Mouse (Mus musculus): ENCODE measurements around the gene Vmp1. TPM values are rescaled to one million over a fixed set of nuclear protein-coding genes. Genes with fewer than 3 reads are reported as not detected.

The Vmp1 gene
- total RNA-seq, 2 experiments from 2014 or later, result 144 to 167 TPM

GRCm38 (mm10) chr11:86668169-86668568, 15.5 kb downstream of the Vmp1 start:
- no peak overlapping the region for H3K27ac ChIP-seq
- no peak for TF ChIP-seq CTCF (IDR thresholded peaks at IDR 0.05)
- DNase-seq (ENCODE audit: extremely low spot score in 1 of 2, low spot score in 2 of 2), result no peak
- intact Hi-C loops (cut with DNase I), result no loop called here
- no peak overlapping the region for H3K4me3 ChIP-seq

GRCm38 (mm10) chr11:86667553-86667952, 16.1 kb downstream of the Vmp1 start:
- no peak for DNase-seq (ENCODE audit: extremely low spot score in 1 of 2, low spot score in 2 of 2)
- no peak for TF ChIP-seq CTCF (IDR thresholded peaks at IDR 0.05)
- intact Hi-C loops (cut with DNase I), result no loop called here
- no peak overlapping the region for H3K4me3 ChIP-seq
- no peak overlapping the region for H3K27ac ChIP-seq

GRCm38 (mm10) chr11:86664406-86664805, 19.2 kb downstream of the Vmp1 start:
- DNase-seq (ENCODE audit: extremely low spot score in 1 of 2, low spot score in 2 of 2), result no peak
- H3K4me3 ChIP-seq, result no peak overlapping the region
- TF ChIP-seq CTCF (IDR thresholded peaks at IDR 0.05), result no peak
- peak overlapping the region; percentile 29; the same call in 1 of the 2 replicates for H3K27ac ChIP-seq
- intact Hi-C loops (cut with DNase I), result no loop called here

- TF ChIP-seq CTCF (IDR thresholded peaks at IDR 0.05), result no peak
- Histone ChIP-seq H3K27ac (peak overlapping the region; percentile 29; the same call in 1 of the 2 replicates), H3K4me3 (no peak overlapping the region)
- DNase-seq (ENCODE audit: extremely low spot score in 1 of 2, low spot score in 2 of 2), result no peak
- intact Hi-C loops (cut with DNase I), result no loop called here
Observed at GRCm38 (mm10) chr11:86663977-86664376, 19.7 kb downstream of the Vmp1 start.

GRCm38 (mm10) chr11:86662986-86663895, 20.4 kb downstream of the Vmp1 start:
- H3K27ac ChIP-seq, result peak overlapping the region; percentile 36; the same call in 1 of the 2 replicates

GRCm38 (mm10) chr11:86657863-86658262, 25.8 kb downstream of the Vmp1 start:
- no peak overlapping the region for H3K4me3 ChIP-seq
- DNase-seq (ENCODE audit: extremely low spot score in 1 of 2, low spot score in 2 of 2), result no peak
- TF ChIP-seq CTCF (IDR thresholded peaks at IDR 0.05), result no peak
- H3K27ac ChIP-seq, result no peak overlapping the region
- intact Hi-C loops (cut with DNase I), result no loop called here

More at GRCm38 (mm10) chr11:86662986-86663895, 20.4 kb downstream of the Vmp1 start:
- no peak for DNase-seq (ENCODE audit: extremely low spot score in 1 of 2, low spot score in 2 of 2)
- no peak for TF ChIP-seq CTCF (IDR thresholded peaks at IDR 0.05)
- intact Hi-C loops (cut with DNase I), result no loop called here
- no peak overlapping the region for H3K4me3 ChIP-seq

GRCm38 (mm10) chr11:86656849-86657567, 26.6 kb downstream of the Vmp1 start:
- no peak for TF ChIP-seq CTCF (IDR thresholded peaks at IDR 0.05)
- Histone ChIP-seq H3K27ac (no peak overlapping the region), H3K4me3 (no peak overlapping the region)
- intact Hi-C loops (cut with DNase I), result loop anchor here (1.0 kb wide), 1 partner anchor 89 kb away; no protein-coding TSS in a partner anchor
- no peak for DNase-seq (ENCODE audit: extremely low spot score in 1 of 2, low spot score in 2 of 2)

- Histone ChIP-seq H3K27ac (no peak overlapping the region), H3K4me3 (no peak overlapping the region)
- TF ChIP-seq CTCF (IDR thresholded peaks at IDR 0.05), result peak; percentile 73
- no peak for DNase-seq (ENCODE audit: extremely low spot score in 1 of 2, low spot score in 2 of 2)
- intact Hi-C loops (cut with DNase I), result loop anchor here (1.0 kb wide), 1 partner anchor 87 kb away; no protein-coding TSS in a partner anchor
Observed at GRCm38 (mm10) chr11:86655671-86656070, 28.0 kb downstream of the Vmp1 start.

- DNase-seq (ENCODE audit: extremely low spot score in 1 of 2, low spot score in 2 of 2), result no peak
- Histone ChIP-seq H3K4me3 (no peak overlapping the region), H3K27ac (no peak overlapping the region)
- no peak for TF ChIP-seq CTCF (IDR thresholded peaks at IDR 0.05)
- intact Hi-C loops (cut with DNase I), result no loop called here
Observed at GRCm38 (mm10) chr11:86654096-86654495, 29.5 kb downstream of the Vmp1 start.

- no peak overlapping the region for H3K27ac ChIP-seq
- TF ChIP-seq CTCF (IDR thresholded peaks at IDR 0.05), result peak; percentile 89
- DNase-seq (ENCODE audit: extremely low spot score in 1 of 2, low spot score in 2 of 2), result peak; percentile 23 to 35
- intact Hi-C loops (cut with DNase I), result no loop called here
- no peak overlapping the region for H3K4me3 ChIP-seq
Observed at GRCm38 (mm10) chr11:86653446-86653845, 30.2 kb downstream of the Vmp1 start.

- intact Hi-C loops (cut with DNase I), result no loop called here
- TF ChIP-seq CTCF (IDR thresholded peaks at IDR 0.05), result no peak
- no peak overlapping the region for H3K4me3 ChIP-seq
- no peak for DNase-seq (ENCODE audit: extremely low spot score in 1 of 2, low spot score in 2 of 2)
- H3K27ac ChIP-seq, result no peak overlapping the region
Observed at GRCm38 (mm10) chr11:86652578-86652979, 31.1 kb downstream of the Vmp1 start.

- no peak for DNase-seq (ENCODE audit: extremely low spot score in 1 of 2, low spot score in 2 of 2)
- Histone ChIP-seq H3K27ac (no peak overlapping the region), H3K4me3 (no peak overlapping the region)
- no peak for TF ChIP-seq CTCF (IDR thresholded peaks at IDR 0.05)
- intact Hi-C loops (cut with DNase I), result no loop called here
Observed at GRCm38 (mm10) chr11:86650676-86651075, 33.0 kb downstream of the Vmp1 start.

Measured in left cerebral cortex, adult 2 months (tissue).